Mouse (Mus musculus): ENCODE measurements around the gene Mipep. TPM values are rescaled to one million over a fixed set of nuclear protein-coding genes. Genes with fewer than 3 reads are reported as not detected.

The Mipep gene
- polyA plus RNA-seq, 1 experiment from 2014 or later: 24.2 TPM

DNA sequence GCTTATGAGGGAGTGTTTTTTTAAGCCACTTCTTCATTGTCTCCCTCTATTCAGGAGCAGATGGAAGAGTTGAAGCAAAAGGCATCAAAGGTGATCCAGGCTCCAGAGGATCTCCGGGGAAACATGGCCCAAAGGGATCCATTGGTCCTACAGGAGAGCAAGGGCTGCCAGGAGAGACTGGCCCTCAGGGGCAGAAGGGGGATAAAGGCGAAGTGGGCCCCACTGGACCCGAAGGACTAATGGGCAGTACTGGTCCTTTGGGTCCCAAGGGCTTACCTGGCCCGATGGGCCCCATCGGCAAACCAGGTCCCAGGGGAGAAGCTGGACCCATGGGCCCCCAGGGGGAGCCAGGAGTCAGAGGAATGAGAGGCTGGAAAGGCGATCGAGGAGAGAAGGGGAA lies 5.2 kb upstream of the Mipep start:
- Histone ChIP-seq H3K9me3 (replicated peaks) (no peaks in the 10 kb centered on the region), H3K4me1 (0 out of 2 replicates have a peak, but pooled peaks cover 2% of the 10 kb centered on the region), H3K27me3 (peaks cover 3% of the 10 kb centered on the region; the same call in 1 of the 2 replicates), H3K9ac (no peak overlapping the region), H3K27ac (no peak overlapping the region), H3K36me3 (no peaks in the 10 kb centered on the region), H3K4me2 (no peak overlapping the region), H3K4me3 (replicated peaks) (no peak overlapping the region)
- 92% methylated on average over 7 of the region's 7 CpGs for WGBS
- no peak for ATAC-seq (replicated peaks; ENCODE audit: low FRiP score)

DNA sequence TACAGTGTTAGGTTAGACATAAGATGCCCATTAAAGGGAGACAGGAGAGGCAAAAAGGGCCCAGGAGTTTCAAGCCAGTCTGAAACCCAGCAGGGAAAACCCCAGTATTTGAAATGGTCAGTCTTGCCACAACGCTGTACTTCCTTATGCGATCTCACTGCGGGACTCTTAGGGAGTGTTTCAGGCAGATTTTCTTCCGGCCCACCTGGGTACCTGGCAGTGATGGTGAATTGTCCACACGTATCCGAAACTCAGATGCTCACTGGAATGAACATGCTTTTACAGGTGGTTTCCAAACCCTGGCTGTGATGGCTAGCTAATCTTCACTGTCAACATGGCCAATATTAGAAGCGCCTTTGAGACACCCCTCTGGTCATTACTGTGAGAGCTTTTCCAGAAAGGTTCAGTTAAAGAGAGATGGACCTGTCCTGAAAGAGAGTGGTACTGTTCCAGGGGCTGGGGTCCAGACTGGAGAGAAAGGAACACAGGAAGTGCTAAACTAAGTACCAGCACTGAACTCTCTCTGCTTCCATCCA lies 2.2 kb upstream of the Mipep start:
- Histone ChIP-seq H3K4me1 (peaks cover 11% of the 10 kb centered on the region), H3K4me2 (no peak overlapping the region), H3K9me3 (replicated peaks) (no peaks in the 10 kb centered on the region), H3K36me3 (no peaks in the 10 kb centered on the region), H3K27me3 (peaks cover 3% of the 10 kb centered on the region; the same call in 1 of the 2 replicates), H3K27ac (no peak overlapping the region), H3K9ac (no peak overlapping the region), H3K4me3 (replicated peaks) (no peak overlapping the region)
- WGBS: 58% methylated on average over 7 of the region's 7 CpGs
- no peak for ATAC-seq (replicated peaks; ENCODE audit: low FRiP score)

DNA sequence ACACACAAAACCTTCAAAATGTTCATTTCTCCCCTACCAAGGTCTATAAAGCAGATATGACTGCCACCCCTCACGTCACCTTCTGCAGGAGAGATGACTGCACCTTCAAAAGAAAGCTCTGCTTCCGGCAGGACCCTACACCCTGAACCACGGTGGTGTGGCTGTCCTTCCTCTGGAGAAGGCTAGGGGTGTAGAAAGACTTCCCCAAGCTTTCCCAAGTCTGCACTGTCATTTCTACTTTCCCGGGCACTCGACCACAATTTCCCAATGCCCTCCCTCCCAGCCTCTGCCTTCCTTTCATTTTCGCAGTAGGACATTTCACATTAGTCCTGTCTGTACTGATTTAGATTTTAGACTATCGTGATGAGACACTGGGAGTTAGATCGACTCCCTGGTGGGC lies 1.2 kb upstream of the Mipep start:
- no peak for ATAC-seq (replicated peaks; ENCODE audit: low FRiP score)
- peaks cover 3% of the 10 kb centered on the region; the same call in 1 of the 2 replicates for H3K27me3 ChIP-seq
- peaks cover 11% of the 10 kb centered on the region for H3K4me1 ChIP-seq
- H3K4me2 ChIP-seq: no peak overlapping the region
- WGBS: 45% methylated on average over 8 of the region's 8 CpGs
- peaks cover 5% of the 10 kb centered on the region for H3K36me3 ChIP-seq
- H3K9me3 ChIP-seq (replicated peaks): no peaks in the 10 kb centered on the region
- no peak overlapping the region for H3K9ac ChIP-seq
- no peak overlapping the region for H3K4me3 ChIP-seq (replicated peaks)
- no peak overlapping the region for H3K27ac ChIP-seq

GRCm38 (mm10) chr14:60790103-60790502 lies 5.7 kb downstream of the Mipep start:
- Histone ChIP-seq H3K27me3 (no peaks in the 10 kb centered on the region), H3K9ac (no peak overlapping the region)

GRCm38 (mm10) chr14:60796600-60797322 lies 12.4 kb downstream of the Mipep start:
- no peaks in the 10 kb centered on the region for H3K9me3 ChIP-seq (replicated peaks)
- H3K4me3 ChIP-seq (replicated peaks): no peak overlapping the region
- no peaks in the 10 kb centered on the region for H3K4me1 ChIP-seq
- H3K27me3 ChIP-seq: no peaks in the 10 kb centered on the region
- H3K9ac ChIP-seq: no peak overlapping the region
- no peak overlapping the region for H3K27ac ChIP-seq
- H3K36me3 ChIP-seq: peaks cover 53% of the 10 kb centered on the region
- no peak overlapping the region for H3K4me2 ChIP-seq
- ATAC-seq (replicated peaks; ENCODE audit: low FRiP score): no peak
- WGBS: 76% methylated on average over 4 of the region's 4 CpGs

More at GRCm38 (mm10) chr14:60790103-60790502, 5.7 kb downstream of the Mipep start:
- peaks cover 10% of the 10 kb centered on the region for H3K4me1 ChIP-seq
- peaks cover 40% of the 10 kb centered on the region for H3K36me3 ChIP-seq
- H3K4me2 ChIP-seq: no peak overlapping the region
- H3K27ac ChIP-seq: no peak overlapping the region
- peak; percentile 60; the same call in 1 of the 2 replicates for ATAC-seq (replicated peaks; ENCODE audit: low FRiP score)
- H3K9me3 ChIP-seq (replicated peaks): no peaks in the 10 kb centered on the region
- 36% methylated on average over 3 of the region's 3 CpGs for WGBS
- H3K4me3 ChIP-seq (replicated peaks): no peak overlapping the region

DNA sequence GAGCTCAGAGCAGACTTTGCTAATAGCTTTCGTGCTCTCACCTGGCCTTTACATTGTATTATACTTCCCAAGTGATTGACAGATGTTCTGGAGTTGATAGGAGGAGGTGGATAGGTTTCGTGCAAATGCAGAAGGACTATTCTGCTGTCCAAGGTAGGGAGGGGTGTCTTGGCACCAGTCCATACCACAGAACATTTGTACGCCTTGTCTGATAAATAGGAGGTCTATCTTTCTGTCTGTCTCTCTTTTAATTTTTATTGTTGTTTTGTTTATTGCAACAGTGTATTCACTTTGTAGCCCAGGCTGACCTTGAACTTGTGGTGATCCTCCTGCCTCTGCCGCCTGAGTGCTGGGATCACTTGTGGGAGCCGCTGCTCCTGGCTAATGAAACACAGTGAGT lies 13.2 kb downstream of the Mipep start:
- 87% methylated on average over 5 of the region's 5 CpGs for WGBS
- Histone ChIP-seq H3K4me1 (no peaks in the 10 kb centered on the region), H3K4me2 (no peak overlapping the region), H3K4me3 (replicated peaks) (no peak overlapping the region), H3K36me3 (peaks cover 53% of the 10 kb centered on the region), H3K9ac (no peak overlapping the region), H3K27me3 (no peaks in the 10 kb centered on the region), H3K27ac (no peak overlapping the region), H3K9me3 (replicated peaks) (no peaks in the 10 kb centered on the region)
- ATAC-seq (replicated peaks; ENCODE audit: low FRiP score): no peak

GRCm38 (mm10) chr14:60798721-60799120 lies 14.3 kb downstream of the Mipep start:
- no peaks in the 10 kb centered on the region for H3K4me1 ChIP-seq
- no peaks in the 10 kb centered on the region for H3K9me3 ChIP-seq (replicated peaks)
- no peak overlapping the region for H3K27ac ChIP-seq
- no peaks in the 10 kb centered on the region for H3K27me3 ChIP-seq
- peaks cover 62% of the 10 kb centered on the region for H3K36me3 ChIP-seq
- H3K4me3 ChIP-seq (replicated peaks): no peak overlapping the region
- 86% methylated on average over 4 of the region's 4 CpGs for WGBS
- H3K9ac ChIP-seq: no peak overlapping the region
- no peak for ATAC-seq (replicated peaks; ENCODE audit: low FRiP score)
- H3K4me2 ChIP-seq: no peak overlapping the region

DNA sequence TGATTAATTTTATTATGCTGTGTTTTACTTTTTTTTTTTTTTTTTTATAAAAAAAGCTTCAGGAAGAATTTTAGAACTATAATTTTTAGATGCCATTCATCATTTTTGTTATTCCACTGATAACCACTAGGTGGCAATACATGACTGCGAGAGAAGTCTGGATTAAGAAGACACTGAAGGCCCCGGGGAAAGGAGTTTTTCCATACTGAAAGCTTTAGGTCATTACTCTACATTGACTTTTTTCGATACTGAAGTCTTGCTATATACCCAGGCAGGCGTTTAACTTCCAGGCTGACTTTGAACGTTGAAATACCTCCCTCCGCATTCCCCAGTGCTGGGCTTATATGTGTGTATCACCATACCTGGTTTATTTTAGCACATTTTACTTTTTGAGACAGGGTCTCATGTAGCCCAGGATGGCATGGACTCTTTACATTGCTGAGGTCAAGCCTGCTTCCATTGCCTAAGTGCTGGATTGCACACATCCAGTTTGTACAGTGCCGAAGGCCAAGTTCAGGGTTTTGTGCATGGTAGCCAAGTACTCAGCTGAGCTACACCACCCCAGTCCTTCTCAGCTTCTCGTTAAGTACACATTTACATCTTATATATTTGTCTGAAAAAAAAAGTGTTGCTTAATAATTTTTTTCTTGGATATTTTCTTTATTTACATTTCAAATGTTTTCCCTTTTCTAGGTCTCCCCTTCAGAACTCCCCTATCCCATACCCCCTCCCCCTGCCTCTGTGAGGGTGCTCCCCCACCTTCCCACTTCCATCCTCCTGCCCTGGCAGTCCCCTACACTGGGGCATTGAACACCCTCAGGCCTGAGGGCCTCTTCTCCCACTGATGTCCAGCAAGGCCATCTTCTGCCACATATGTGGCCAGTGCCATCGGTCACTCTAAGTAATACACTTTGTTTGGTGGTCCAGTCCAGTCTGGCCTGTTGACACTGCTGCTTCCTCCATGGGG lies 15.7 kb downstream of the Mipep start:
- H3K4me1 ChIP-seq: no peaks in the 10 kb centered on the region
- no peaks in the 10 kb centered on the region for H3K27me3 ChIP-seq
- no peaks in the 10 kb centered on the region for H3K9me3 ChIP-seq (replicated peaks)
- 51% methylated on average over 9 of the region's 9 CpGs for WGBS
- no peak overlapping the region for H3K4me3 ChIP-seq (replicated peaks)
- H3K9ac ChIP-seq: no peak overlapping the region
- H3K27ac ChIP-seq: no peak overlapping the region
- no peak for ATAC-seq (replicated peaks; ENCODE audit: low FRiP score)
- H3K36me3 ChIP-seq: peaks cover 72% of the 10 kb centered on the region
- H3K4me2 ChIP-seq: no peak overlapping the region

- ATAC-seq (replicated peaks; ENCODE audit: low FRiP score): no peak
- WGBS: 93% methylated on average over 13 of the region's 13 CpGs
- no peak overlapping the region for H3K27ac ChIP-seq
- H3K4me2 ChIP-seq: no peak overlapping the region
- no peaks in the 10 kb centered on the region for H3K9me3 ChIP-seq (replicated peaks)
- H3K36me3 ChIP-seq: peaks cover 66% of the 10 kb centered on the region
- no peak overlapping the region for H3K4me3 ChIP-seq (replicated peaks)
- H3K27me3 ChIP-seq: no peaks in the 10 kb centered on the region
- H3K9ac ChIP-seq: no peak overlapping the region
- H3K4me1 ChIP-seq: peaks cover 3% of the 10 kb centered on the region
These were observed 17.7 kb downstream of the Mipep start for GRCm38 (mm10) chr14:60802026-60802425.

- Histone ChIP-seq H3K4me3 (replicated peaks) (no peak overlapping the region), H3K27ac (no peak overlapping the region), H3K27me3 (no peaks in the 10 kb centered on the region), H3K9ac (no peak overlapping the region), H3K9me3 (replicated peaks) (no peaks in the 10 kb centered on the region), H3K4me2 (no peak overlapping the region), H3K36me3 (peaks cover 55% of the 10 kb centered on the region), H3K4me1 (peaks cover 5% of the 10 kb centered on the region)
- no peak for ATAC-seq (replicated peaks; ENCODE audit: low FRiP score)
- 91% methylated on average over 9 of the region's 9 CpGs for WGBS
These were observed 20.6 kb downstream of the Mipep start for GRCm38 (mm10) chr14:60804978-60805377.

DNA sequence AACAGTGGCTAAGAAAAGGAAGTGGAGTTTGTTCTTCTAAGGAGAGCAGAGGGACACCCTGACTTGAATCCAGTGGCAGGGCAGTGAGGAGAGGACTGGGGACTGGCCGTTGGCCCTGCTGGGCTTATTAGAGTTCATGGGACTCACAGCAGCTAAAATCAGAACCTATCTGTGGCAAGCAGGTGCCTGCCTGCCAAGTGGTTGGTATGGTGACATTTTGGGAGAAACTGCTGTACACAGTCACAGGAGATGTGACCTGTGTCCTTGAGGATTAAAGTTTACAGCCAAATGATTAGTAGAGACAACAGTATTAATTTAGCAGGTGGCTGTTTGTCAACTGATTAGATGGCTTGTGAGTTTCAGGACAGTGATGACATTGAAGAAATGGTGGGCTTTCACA lies 21.5 kb downstream of the Mipep start:
- no peak overlapping the region for H3K4me3 ChIP-seq (replicated peaks)
- no peak overlapping the region for H3K9ac ChIP-seq
- no peak overlapping the region for H3K4me2 ChIP-seq
- ATAC-seq (replicated peaks; ENCODE audit: low FRiP score): no peak
- no peak overlapping the region for H3K27ac ChIP-seq
- H3K36me3 ChIP-seq: peaks cover 52% of the 10 kb centered on the region
- WGBS: 63% methylated on average over 1 of the region's 1 CpGs
- no peaks in the 10 kb centered on the region for H3K27me3 ChIP-seq
- H3K9me3 ChIP-seq (replicated peaks): no peaks in the 10 kb centered on the region
- H3K4me1 ChIP-seq: peaks cover 5% of the 10 kb centered on the region

DNA sequence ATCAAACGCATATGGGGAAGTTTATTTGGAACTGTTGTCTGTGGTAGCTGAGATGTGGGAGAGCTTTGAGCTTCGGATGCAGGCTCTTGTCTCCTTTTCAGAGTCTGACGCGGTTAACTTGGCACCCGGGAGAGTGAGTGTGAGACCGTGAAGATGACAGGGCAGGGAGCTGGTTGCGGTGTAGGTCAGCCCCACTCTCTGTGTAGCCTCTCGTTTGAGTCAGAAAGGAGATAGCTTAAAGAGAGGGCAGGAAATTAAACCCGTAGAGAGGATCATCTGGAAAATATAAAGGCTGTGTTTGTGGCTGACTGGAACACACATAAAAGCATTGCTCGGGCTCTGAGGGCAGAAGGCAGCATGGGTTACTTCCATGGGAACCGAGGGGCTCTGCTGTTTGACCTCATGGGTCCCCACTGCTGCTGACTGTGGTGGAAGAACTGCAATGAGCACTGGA lies 22.5 kb downstream of the Mipep start:
- Histone ChIP-seq H3K9me3 (replicated peaks) (no peaks in the 10 kb centered on the region), H3K4me2 (no peak overlapping the region), H3K9ac (no peak overlapping the region), H3K36me3 (peaks cover 48% of the 10 kb centered on the region), H3K27me3 (no peaks in the 10 kb centered on the region), H3K4me1 (peaks cover 5% of the 10 kb centered on the region), H3K27ac (peak overlapping the region; percentile 32; the same call in 1 of the 2 replicates), H3K4me3 (replicated peaks) (no peak overlapping the region)
- ATAC-seq (replicated peaks; ENCODE audit: low FRiP score): no peak
- 33% methylated on average over 11 of the region's 11 CpGs for WGBS
